Mouse (Mus musculus) gastrocnemius, postnatal 25 days (tissue): Measurements from ENCODE around the gene Pgm2. TPM values are rescaled to one million over a fixed set of nuclear protein-coding genes. Genes with fewer than 3 reads are reported as not detected.

Experiments used
- DNase-seq: peaks from one replicate; pipeline ENCODE4 v3.0.0; 2022
- long read RNA-seq, 2 experiments: library from polyadenylated mRNA; stranded (forward); transcript quantifications; one replicate each; pipeline ENCODE4 v2.0.0; 2021
- total RNA-seq, 2 experiments: library from RNA; stranded (reverse); gene quantifications; 1 replicate in 1 of 2; 2 replicates in 1 of 2; pipeline ENCODE4 v1.2.3; 2021

Gene Pgm2
- 1 to 10 TPM; 2.8 TPM for total RNA-seq
- long read RNA-seq, experiment 1, partial matches to known transcripts = 1 of 5 reads
- long read RNA-seq, experiment 1, other reads (novel, unspliced or antisense) = 0 of 5 reads
- long read RNA-seq, experiment 2, transcript Pgm2-201 (14 exons, 2,369 nt) = major isoform, 6 of 7 reads
- long read RNA-seq, experiment 2, partial matches to known transcripts = 0 of 7 reads
- long read RNA-seq, experiment 2, other reads (novel, unspliced or antisense) = 1 of 7 reads

DNA sequence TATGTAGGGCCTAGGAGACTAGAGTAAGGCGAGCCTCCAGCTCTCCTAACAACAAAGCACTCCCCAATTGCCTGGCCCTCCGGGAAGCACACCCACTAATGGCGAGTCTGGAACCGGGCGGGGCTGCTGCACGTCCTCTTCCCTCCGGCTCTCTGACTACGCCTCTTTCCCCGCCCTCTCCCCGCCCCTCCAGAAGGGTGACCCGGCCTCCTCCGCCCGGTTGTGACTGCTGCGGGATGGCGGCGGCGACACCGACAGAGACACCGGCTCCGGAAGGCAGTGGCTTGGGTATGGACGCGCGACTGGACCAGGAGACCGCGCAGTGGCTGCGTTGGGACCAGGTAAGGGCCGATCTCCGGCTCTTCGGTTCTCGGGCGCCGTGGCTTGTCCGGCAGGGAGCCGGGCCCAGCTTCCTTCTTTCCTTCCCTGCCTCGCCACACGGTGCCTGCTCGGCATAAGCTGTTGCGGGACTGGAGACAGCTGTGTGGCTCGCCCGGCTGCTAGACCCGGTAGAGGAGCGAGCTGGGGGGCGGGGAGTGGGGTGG, at the start of gene Pgm2:
Gene Pgm2, plus strand, starts transcription at position 203 of the 545 bp plus-strand sequence.
- peak; percentile 88 for DNase-seq

DNA sequence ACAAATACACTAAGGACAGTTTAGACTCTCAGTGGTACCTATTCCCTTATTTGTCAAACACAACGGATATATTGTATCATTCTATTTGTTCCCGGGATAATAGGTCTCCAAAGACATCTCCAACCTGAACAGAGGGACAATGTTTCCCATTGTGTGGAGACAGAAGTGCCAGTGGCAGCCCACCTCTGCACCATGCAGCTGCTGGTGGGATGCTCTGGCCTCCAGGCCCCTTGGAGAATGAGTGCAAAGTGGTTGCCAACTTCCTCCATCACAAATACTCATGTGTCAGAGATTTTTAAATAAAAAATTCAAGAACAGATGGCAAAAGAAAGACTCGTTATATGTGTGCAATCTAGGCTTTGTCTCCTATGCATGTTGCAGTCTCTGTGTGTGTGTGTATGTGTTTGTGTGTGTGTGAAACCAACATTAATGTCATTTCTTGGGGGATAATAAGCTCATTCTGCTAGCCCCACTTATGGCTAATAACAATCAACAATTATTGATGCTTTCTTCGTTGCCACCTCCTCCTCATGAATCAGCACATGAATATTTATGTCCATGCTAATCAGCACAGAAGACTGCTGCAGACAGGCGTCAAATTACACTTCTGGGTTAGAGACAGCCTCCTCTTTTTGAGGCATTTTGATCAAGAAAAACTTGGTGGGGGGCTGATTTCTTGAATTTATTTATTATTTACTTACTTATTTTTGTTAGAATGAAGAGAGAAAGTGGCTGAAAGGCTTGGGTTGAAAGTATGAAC, 48.9 kb upstream of the Pgm2 start:
- DNase-seq = no peak

GRCm38 (mm10) chr5:64044790-64045189, 48.0 kb upstream of the Pgm2 start:
- no peak for DNase-seq

DNA sequence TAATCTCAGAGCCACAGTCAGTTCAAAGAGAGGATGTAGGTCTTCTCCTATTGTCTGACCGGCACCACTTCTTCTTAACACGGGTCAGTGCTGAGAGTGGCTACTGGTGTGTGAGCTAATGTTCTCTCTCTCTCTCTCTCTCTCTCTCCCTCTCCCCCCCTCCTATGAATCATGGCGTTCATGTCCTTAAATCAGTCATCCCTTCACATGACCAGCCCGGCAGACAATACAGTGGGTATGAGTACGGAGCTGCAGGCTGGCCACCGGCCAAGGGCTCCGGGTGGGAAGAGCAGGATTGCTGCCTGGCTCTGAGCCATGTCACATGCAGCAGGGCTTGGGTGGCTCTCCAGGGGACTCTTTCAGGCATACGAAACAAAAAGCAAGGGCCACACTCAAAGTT, 47.2 kb upstream of the Pgm2 start:
- no peak for DNase-seq

DNA sequence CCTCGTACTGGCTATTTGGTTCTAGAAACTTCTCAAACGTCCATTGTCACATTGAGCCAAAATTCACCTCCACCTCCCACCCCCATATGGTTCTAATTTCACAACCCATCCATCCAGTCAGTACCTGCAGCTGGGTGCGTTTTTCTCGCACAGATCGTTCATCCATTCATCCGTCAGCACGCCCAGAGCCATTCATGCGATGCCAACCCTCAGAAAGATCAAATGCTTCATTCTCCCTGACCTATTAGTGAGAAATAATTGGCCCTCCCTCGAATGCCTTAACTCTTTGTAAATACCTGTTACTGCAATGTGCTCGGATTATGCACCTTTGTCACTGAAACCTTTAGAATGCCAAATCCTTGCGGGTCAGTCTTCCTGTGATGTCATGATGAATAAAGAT, 45.8 kb upstream of the Pgm2 start:
- DNase-seq = no peak

DNA sequence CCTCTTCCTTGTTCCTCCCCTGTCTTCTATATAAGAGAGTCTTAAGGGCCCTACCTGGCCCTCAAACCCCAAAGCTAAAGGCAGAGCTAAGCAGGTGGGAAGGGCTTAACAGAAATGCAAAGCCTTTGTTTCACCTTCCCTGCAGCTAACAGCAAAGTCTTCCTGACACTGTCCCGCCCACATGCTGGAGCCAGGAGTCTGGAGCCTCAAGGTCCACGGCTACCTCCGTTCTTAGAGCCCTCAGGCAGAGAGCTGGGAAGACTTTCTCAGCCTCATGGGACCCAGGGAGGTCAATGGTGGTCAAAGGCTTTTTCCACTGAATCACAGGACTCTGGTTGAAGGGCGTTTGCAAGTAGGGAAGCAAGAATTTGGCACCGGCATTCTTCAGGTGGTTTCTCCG, 44.8 kb upstream of the Pgm2 start:
- DNase-seq = no peak

GRCm38 (mm10) chr5:64048605-64049004, 44.1 kb upstream of the Pgm2 start:
- DNase-seq = no peak

DNA sequence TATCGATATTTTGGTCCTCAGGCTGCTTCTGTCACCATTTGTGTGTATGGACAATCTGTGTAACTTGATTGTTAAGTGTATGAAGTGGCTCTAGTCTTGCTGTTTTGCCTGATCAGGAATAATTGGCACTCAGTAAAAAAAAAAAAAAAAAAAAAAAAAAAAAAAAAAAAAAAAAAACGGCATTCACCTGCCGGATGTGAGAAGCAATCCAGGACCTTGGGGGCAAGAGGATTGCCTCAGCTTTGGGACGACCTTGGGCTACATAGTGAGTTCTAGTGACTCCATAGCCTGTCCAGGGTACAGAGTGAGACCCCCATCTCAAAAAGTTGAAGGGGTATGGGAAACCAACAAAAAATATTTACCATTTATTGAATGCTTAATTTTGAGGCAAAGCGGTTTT, 43.5 kb upstream of the Pgm2 start:
- DNase-seq = no peak

- DNase-seq = no peak
Observed at GRCm38 (mm10) chr5:64053010-64053409, 39.7 kb upstream of the Pgm2 start.

DNA sequence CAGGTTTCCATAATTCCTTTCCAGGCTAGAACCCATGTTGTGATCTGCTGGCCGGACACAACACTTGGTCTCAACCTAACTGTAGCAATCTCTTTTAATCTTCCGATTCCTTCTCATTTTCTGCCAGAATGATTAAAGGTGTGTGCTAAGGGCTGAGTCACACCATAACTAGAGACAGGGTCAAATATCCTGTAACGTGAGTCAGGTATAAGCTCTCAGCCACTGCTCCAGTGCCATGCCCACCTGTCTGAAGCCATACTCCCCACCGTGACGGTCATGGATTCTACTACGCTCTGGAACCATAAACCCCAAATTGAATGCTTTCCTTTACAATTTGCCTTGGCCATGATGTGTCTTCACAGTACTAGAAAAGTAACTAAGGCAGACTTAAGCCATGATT, 36.5 kb upstream of the Pgm2 start:
- no peak for DNase-seq

- DNase-seq = no peak
Observed at GRCm38 (mm10) chr5:64060881-64061280, 31.9 kb upstream of the Pgm2 start.

GRCm38 (mm10) chr5:64061643-64062042, 31.1 kb upstream of the Pgm2 start:
- no peak for DNase-seq

- DNase-seq = no peak
Observed at GRCm38 (mm10) chr5:64062882-64063621, 29.7 kb upstream of the Pgm2 start.

DNA sequence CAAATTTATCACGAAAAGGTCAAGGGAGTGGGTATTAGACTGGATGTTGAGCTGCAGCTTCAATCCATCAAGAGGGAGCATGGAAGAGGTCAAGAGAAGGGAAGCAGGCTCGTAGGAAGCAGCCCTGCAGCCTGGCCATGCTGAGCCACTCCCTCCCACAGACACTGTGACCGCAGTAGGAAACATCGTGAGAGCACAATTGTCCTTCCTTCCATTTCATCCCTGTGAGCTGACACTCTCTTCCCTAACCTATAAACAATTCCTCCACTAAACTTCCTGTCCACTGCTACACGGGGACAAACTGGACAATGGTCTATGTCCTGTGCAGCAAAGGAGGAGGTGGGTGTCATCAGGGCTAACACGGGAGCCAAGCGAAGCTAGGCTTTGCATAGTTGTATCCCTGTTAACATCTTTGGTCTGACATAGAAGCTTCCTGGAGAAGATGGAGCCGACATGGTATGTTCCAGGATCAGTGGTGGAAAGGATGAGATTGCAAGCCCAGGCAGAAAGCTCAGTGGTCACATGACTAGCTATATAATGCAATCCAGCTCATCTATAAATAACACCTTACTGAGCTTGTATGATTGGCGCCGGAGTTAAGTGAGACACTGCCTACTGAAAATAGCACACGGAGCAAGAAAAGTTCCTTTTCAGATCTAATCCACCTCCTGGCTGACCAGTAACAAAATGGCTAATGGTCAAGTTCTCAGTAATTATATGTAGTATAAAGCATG, 29.0 kb upstream of the Pgm2 start:
- DNase-seq = no peak

GRCm38 (mm10) chr5:64064401-64064800, 28.3 kb upstream of the Pgm2 start:
- DNase-seq = no peak

DNA sequence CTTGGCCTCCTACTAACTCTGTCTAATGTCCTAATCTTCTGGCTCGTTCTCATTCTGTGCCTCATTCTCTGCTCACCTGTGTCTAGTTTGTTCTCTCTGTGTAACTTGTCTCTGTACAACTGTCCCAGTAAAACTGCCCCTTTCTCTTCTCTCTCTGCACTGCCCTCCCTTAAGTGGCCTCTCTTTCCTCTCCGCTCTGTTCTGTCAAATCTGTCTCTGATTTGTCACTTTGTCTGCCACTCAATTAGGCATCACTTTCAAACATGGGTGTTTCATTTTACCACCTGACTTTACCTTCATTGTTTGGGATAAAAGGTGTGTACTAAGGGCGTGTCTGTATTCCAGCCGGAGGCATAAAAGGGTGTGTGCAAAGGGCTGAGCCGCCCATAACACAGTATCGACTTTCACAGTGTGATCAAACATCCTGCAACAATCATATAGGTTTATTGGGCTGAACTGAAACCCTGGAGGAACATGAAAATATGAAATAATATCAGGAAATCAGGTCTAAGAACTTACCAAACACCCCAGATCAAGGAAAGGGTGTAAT, 27.2 kb upstream of the Pgm2 start:
- DNase-seq = no peak

- DNase-seq = no peak
Observed at GRCm38 (mm10) chr5:64066159-64066558, 26.6 kb upstream of the Pgm2 start.

DNA sequence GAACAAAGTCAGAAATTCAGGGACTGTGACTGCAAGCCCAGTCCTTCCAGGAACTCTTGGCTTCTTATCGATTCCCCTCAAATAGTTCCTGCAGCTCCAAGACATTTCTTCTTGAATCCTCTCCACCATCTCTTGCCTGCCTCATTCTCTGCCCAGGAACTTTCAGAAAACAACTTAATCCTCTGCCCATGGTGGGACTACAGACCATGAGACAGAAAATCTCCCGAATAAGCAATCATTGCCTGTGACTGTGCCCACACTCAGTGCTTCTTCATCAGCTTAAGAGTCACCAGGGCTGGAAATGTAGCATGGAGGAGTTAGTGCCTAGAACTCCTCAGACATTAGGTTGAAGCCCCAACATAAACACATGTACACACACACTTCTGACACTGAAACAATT, 25.2 kb upstream of the Pgm2 start:
- DNase-seq = no peak

DNA sequence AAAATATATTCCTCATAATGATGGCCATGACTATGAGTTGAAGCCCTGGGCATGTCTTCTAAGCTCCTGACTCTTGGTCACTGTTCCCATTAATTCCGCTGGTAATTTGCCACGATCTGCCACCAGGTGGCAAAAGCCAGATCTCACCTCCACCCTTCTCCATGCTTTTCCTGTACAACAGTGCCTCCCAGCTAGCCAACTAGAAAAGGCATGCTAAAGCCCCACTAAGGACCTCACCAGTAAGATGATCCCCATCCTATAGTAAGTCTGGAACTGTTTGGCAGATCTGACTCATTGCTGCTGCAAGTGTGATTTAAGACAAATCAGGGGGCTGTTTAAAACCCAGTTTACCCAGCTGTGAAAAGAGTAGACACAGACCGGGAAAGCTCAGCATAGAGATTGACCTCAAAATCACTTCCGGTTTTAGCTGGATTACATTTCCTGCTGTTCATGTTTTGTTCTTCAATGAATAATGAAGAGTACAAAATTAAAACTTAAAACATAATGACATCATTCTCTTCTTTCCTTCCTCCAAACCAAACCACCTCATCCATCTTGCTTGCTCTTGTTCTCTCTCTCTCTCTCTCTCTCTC, 22.6 kb upstream of the Pgm2 start:
- peak; percentile 41 for DNase-seq

DNA sequence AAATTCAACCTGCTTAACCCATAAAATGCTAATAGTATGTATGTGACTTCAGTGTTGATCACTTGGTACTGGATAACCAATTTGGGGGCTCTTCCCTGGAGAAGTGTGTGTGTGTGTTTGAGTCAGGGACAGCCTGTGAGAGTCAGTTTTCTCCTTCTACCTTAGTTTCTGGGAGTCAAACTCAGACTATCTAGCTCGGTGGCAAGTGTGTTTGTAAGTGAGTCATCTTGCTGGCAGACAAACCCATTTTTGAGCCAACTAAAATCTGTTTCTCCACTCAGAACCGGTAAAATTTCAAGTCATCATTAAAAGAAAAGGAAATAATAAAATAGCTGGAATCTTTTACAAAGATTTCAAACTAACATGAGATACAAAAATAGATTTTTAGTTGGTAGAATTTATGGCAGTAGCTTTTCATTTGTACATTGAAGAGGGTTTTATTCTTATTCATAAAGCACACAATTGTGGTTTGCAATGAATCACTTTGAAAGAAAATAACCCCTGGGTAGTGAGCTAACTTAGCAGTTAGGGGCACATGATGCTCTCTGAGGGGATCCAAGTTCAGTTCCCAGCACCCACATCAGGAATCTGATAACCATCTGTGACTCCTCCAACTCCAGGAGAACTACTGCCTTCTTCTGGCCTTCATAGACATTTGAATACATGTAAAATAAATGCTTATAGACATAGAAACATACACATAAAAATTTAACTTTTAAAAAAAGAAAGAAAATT, 21.8 kb upstream of the Pgm2 start:
- DNase-seq = no peak

- no peak for DNase-seq
Observed at GRCm38 (mm10) chr5:64074455-64074854, 18.3 kb upstream of the Pgm2 start.
